Mouse (Mus musculus) cerebellum, adult 11-12 months (tissue): ENCODE measurements around the gene Psenen.

ENCODE experiments used
- DNase-seq: peaks from one replicate; pipeline ENCODE4 v3.0.0; 2022

Psenen gene

GRCm38 (mm10) chr7:30563117-30563905 lies at the start of gene Psenen, which contains the start of the genes U2af1l4 and Gm49396:
Gene Psenen, minus strand, starts transcription at chr7:30563627.
Gene U2af1l4, plus strand, starts transcription at chr7:30563301.
Gene Gm49396, plus strand, starts transcription at chr7:30563344.
- peak; percentile 97 for DNase-seq

- no peak for DNase-seq
Measured at GRCm38 (mm10) chr7:30612654-30613402, 49.4 kb upstream of the Psenen start, which contains the start of gene Upk1a. Gene Upk1a, minus strand, starts transcription at chr7:30612847.

- DNase-seq = no peak
Measured at GRCm38 (mm10) chr7:30610043-30610442, 46.6 kb upstream of the Psenen start.

GRCm38 (mm10) chr7:30608476-30608875 lies 45.0 kb upstream of the Psenen start:
- no peak for DNase-seq

- DNase-seq = no peak
Measured at GRCm38 (mm10) chr7:30607706-30608309, 44.4 kb upstream of the Psenen start.

- no peak for DNase-seq
Measured at GRCm38 (mm10) chr7:30604944-30605343, 41.5 kb upstream of the Psenen start.

- DNase-seq = no peak
Measured at GRCm38 (mm10) chr7:30604424-30604823, 41.0 kb upstream of the Psenen start.

- DNase-seq = no peak
Measured at GRCm38 (mm10) chr7:30602583-30602982, 39.2 kb upstream of the Psenen start.

- peak; percentile 46 for DNase-seq
Measured at GRCm38 (mm10) chr7:30600651-30601050, 37.2 kb upstream of the Psenen start.

GRCm38 (mm10) chr7:30599933-30600353 lies 36.5 kb upstream of the Psenen start:
- DNase-seq = peak; percentile 97

GRCm38 (mm10) chr7:30598786-30599185 lies 35.4 kb upstream of the Psenen start, which contains the start of gene Zbtb32:
Gene Zbtb32, minus strand, starts transcription at chr7:30598909.
- no peak for DNase-seq

GRCm38 (mm10) chr7:30596811-30597210 lies 33.4 kb upstream of the Psenen start:
- no peak for DNase-seq

GRCm38 (mm10) chr7:30596093-30596492 lies 32.7 kb upstream of the Psenen start:
- DNase-seq = no peak

GRCm38 (mm10) chr7:30594510-30595024 lies 31.1 kb upstream of the Psenen start:
- no peak for DNase-seq

GRCm38 (mm10) chr7:30593579-30594509 lies 30.4 kb upstream of the Psenen start:
- no peak for DNase-seq

GRCm38 (mm10) chr7:30592772-30593423 lies 29.5 kb upstream of the Psenen start:
- DNase-seq = no peak

- DNase-seq = no peak
Measured at GRCm38 (mm10) chr7:30591605-30591951, 28.2 kb upstream of the Psenen start.

- peak; percentile 54 for DNase-seq
Measured at GRCm38 (mm10) chr7:30590927-30591604, 27.6 kb upstream of the Psenen start.

- DNase-seq = peak; percentile 80
Measured at GRCm38 (mm10) chr7:30589435-30590301, 26.2 kb upstream of the Psenen start.
